Mouse (Mus musculus) liver, embryonic 14.5 days (tissue): ENCODE results near the gene Tbc1d13.

Experiments used
- CTCF ChIP-seq: IDR thresholded peaks from 2 replicates; pipeline ENCODE4 v1.5.1; 2016; ENCODE audit warnings: antibody characterized with exemption, low read depth, control low read depth
- EP300 ChIP-seq: IDR thresholded peaks from 2 replicates; pipeline ENCODE4 v1.6.1; 2016; ENCODE audit warnings: antibody characterized with exemption, low read depth

DNA sequence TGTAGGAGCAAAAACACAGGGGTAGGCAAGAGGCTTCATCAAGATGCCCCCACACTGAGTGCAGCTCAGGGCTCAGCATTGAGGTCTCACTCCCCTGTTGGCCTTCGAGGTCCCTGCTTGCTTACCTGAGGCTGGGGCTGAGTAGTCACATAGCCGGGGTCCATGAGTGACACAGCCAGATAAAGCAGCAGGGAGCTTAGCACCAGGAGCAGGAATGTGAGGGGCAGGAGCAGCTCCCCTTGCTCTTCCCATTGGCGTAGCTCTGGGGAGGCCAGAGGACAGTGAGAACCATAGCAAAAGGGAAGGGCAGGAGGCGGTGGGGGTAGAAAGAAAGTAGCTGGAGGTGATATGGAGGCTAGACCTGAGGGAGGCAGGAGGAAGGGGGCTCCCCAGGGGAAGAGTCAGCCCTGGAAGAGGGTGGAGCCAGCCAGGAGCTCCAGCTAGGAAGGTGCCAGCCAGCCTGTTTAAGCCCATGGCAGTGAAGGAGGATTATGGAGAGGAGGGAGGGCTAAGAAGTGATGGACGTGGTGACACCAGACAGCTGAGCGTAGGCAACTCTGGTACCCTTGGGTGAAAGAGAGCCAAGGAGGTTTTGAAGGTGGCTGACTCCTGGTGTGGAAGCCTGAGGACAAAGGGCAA, 41.1 kb upstream of the Tbc1d13 start:
- TF ChIP-seq EP300 (no peak), CTCF (no peak)
